Mouse (Mus musculus) adrenal gland, adult 8-10 months (tissue): Measurements from ENCODE around the gene Exoc3l2. TPM values are rescaled to one million over a fixed set of nuclear protein-coding genes. Genes with fewer than 3 reads are reported as not detected.

ENCODE experiments used
- DNase-seq: peaks from one replicate; pipeline ENCODE4 v3.0.0; 2022
- total RNA-seq, 4 experiments: library from RNA; stranded (reverse); gene quantifications; 2 replicates each; pipeline ENCODE4 v1.2.4; 2022

Gene Exoc3l2
- total RNA-seq, 4 experiments from 2014 or later: 31.9 to 69.2 (median 51.8) TPM

DNA sequence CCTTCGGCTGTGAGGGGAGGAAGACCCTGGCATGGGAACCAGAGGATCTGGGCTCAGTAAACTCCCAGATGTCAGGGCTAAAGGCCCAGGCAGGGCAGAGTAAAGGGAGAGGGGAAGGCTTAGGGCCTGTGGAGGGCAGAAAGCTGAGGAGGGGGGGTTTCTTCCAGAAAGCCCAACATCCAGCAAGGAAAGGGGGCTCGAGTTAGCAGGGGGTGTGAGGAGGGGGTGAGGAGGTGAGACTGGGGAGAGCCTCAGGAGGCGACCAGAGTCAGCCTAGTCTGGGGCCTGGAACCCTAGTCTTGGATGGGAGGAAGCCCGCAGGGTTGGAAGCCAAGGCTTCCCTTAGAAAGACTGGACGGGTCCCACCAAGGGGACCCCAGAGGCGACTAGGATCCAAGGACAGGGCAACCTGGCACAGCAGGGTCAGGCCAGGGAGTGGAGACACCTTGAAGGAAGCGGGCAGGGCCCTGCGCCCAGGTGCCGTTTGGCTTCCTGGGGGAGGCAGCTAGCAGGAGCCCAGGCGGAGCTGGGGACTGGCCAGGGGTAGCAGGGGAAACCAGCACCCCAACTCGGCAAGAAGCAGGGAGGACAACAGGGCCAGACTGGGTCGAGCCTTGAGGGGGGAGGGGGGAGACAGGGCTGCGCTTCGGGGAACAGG lies 5.6 kb upstream of the Exoc3l2 start:
- DNase-seq: no peak

DNA sequence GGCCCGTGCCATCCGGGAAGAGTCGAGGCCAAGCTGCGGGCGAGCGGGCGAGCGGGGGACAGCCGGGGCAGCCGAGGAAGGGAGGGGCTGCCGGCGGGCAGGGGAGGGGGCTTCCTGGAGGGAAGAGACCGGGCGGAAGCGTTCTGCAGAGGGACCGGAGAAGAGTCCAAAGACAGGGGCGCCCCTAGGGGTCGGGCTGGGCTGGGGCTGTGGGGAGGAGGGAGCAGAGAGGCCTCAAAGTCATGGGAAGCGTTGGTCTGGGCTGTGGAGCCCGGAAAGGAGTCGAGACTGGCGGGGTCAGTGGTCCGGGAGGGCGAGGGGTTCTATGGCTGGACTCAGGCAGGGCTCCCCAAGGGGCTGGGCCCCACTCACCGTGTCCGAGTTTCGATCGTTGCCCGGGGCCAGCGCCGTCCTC lies 5.1 kb upstream of the Exoc3l2 start:
- no peak for DNase-seq

DNA sequence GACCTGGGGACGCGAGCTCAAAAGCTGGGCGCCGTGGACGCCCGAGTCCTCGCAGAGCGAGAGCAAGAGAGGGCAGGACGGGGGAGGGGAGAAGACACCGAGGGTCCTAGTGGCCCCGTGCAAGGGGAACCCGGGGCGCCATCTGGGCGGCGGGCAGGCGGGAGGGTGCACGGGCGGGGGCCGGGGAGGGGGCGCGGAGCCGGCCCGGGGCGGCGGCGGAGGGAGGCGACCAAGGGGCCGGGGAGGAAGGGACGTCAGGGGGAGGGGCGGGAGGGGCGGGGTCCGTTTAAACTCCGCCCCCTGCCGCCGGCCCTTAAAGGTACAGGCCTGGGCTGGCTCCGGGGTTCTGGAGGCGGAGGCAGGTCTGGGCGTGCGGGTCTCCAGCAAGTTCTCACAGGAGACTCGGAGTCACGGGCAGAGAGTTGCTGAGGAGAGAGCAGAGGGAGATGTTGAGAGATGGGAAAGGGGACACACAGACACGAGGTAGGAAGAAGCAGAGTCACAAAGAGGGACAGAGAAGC lies 4.5 kb upstream of the Exoc3l2 start, which contains the start of gene Mark4:
Gene Mark4, minus strand, starts transcription at position 231 of the 521 bp plus-strand sequence.
- DNase-seq: peak; percentile 72

DNA sequence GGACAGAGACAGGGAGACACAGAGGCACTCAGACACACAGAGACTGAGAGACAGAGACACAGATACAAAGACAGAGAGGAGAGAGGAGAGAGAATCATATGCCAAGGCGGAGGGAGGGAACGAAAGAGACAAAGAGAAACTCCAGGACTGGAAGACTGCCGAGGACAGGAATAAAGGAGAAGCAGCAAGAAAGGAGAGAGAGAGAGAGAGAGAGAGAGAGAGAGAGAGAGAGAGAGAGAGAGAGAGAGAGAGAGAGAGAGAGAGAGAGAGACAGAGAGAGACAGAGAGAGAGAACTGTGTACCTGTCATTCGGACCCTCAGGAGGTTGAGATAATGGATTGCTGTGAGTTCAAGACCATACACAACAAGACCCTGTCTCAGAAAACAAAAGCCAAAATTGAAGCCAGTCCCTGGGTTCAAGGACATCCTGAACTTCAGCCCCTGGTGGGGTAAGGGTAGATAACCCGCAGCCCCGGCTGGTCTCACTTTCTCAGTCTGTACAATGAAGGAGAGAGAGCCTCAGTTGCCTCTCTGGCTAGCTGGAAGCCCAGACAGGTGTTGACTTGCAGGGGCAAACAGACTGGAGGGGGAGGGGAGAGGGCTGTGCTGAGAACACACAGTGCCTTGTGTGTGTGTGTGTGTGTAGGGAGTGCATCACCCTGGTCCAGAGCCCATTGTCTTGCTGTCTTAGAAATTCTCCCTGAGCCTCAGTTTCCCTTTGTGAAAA lies 3.8 kb upstream of the Exoc3l2 start:
- no peak for DNase-seq

GRCm38 (mm10) chr7:19460500-19460899 lies 2.6 kb upstream of the Exoc3l2 start:
- no peak for DNase-seq

DNA sequence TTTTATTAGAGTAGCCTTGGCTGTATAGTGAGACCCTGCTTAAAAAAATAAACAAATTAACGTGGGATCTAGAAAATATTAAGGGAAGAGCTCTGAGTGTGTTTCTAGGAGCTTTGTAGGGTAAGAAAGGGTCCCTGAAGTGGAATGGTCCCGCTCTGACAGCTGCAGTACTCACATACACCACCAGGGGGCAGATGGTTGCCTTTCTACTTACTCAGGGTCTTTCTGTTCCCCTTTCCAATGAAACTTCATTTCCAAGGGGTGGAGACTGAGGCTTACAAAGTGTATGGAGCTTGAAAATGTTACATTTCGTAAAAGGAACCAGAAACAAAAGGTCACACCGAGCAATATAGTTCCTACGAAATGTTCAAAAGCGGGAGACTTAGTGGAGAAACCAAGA lies 1.6 kb upstream of the Exoc3l2 start:
- no peak for DNase-seq

- no peak for DNase-seq
Observed at GRCm38 (mm10) chr7:19462443-19462842, 688 bp upstream of the Exoc3l2 start.

DNA sequence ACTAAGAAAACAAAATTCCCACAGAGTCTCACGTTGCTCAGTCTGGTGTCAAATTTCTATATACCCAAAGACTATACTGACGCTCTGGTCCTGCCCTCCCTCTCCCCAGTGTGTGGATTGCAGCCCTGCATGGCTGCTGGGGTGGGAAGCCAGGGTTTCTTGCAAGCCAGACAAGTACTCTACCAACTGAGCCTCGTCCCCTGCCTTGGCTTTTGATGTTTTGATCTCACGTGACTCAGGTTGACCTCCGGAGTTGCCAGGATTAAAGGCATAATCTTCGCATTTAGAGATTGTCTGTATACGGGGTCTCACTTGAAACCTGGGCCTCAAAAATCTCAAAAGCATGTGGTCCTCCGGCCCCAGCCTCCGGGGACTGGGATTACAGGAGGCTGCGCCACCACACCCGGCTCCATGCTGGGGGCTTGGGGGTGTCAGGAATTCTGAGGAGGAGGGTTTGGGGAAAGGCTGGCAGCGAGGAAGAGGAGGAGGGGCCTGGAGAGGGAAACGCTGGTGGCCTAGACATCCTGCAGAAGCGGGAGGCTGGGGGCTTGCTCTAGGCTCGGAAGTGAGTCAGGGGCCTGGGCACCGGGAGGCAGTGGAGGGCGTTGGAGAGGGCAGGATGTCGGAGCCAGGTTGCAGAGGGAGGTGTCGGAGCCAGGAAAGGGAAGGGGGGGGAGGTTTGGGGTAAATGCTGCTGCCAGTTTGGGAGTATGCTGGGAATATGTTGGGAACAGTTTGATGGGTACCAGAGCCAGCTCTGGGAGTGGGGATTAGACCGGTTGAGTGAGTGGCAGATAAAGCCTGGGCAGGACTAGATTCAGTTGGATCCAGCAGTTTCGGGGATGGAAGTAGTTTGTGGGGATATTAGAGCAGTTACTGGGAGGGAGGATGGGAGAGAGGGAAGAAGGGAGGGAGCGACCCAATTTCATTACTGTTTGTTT lies 1.5 kb downstream of the Exoc3l2 start:
- DNase-seq: no peak

- no peak for DNase-seq
Observed at GRCm38 (mm10) chr7:19466602-19467145, 3.5 kb downstream of the Exoc3l2 start.

DNA sequence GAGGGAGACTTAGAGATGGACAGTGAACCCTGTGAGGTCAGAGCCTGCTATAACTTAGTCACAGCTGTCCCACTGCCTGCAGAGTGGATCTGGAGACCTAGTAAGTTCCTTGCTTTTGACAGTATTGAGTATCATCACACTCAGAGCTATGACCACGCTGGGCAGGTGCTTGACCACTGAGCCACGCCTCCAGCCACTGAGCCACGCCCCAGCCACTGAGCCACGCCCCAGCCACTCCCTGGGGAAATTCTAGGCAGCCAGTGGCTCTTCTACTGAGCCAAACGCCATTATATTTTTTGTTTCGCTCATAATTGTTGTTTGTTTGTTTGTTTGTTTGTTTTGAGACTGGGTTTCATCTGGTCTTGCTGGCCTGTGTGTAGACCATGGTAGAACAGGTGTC lies 4.5 kb downstream of the Exoc3l2 start:
- DNase-seq: no peak

DNA sequence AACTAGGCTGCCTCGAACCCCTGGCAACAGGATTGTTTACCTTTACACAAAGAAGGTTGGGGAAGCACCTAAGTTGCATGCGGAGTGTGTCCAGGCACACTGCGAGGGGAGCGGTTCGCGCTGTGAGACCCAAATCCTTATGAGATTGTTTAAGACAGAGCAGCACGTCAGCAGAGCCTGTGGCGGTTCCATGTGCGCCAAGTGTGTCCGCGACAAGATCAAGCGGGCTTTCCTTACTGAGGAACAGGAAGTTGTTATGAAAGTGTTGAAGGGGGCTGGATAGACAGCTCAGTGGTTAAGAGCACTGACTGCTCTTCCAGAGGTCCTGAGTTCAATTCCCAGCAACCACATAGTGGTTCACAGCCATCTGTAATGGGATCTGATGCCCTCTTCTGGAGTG lies 5.1 kb downstream of the Exoc3l2 start:
- DNase-seq: no peak

GRCm38 (mm10) chr7:19469404-19469803 lies 6.3 kb downstream of the Exoc3l2 start:
- DNase-seq: no peak

DNA sequence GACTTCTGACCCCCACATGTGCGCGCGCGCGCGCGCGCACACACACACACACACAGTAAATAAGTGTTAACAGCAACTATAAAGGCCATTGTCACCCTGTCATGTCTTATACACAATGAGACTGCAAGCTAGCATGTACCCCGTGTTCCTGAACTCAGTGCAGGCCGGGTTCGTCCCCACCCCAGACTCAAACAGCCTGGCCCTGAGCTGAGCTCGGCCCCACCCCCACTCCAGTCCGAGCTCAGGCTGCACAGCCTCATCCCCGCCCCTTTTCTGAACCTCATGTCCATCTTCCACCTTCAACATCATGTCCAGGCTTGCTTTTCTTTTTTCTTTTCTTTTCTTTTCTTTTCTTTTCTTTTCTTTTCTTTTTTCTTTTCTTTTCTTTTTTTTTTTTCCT lies 7.2 kb downstream of the Exoc3l2 start:
- no peak for DNase-seq

- peak; percentile 70 for DNase-seq
Observed at GRCm38 (mm10) chr7:19472403-19472802, 9.3 kb downstream of the Exoc3l2 start.

DNA sequence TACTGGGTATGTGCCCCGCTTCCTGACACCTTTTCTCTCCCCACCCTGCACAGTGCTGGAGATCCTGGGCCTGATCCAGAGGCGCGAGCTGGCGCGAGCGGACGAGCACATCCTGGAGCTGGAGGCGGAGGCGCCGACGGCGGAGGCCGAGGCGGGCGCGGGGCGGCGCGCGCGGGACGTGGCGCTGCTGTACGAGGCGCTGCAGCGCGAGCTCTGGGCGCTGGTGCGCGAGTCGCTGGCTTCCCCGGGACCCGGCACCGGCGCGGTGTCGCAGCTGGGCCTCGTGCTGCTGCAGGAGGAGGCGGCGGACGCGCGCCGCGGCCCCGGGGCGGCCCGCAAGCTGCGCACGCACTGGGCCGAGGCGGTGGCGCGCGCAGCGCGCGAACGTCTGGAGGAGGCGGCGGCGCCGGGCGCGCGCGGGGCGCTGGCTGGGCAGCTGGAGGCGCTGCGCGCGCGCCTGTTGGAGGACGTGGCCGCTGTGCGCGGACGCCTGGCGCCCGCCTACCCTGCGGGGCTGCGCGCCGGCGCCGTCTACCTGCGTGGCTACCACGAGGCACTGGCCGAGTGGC lies 10.8 kb downstream of the Exoc3l2 start:
- no peak for DNase-seq

GRCm38 (mm10) chr7:19477084-19477483 lies 14.0 kb downstream of the Exoc3l2 start:
- no peak for DNase-seq

- no peak for DNase-seq
Observed at GRCm38 (mm10) chr7:19477624-19478384, 14.7 kb downstream of the Exoc3l2 start.

DNA sequence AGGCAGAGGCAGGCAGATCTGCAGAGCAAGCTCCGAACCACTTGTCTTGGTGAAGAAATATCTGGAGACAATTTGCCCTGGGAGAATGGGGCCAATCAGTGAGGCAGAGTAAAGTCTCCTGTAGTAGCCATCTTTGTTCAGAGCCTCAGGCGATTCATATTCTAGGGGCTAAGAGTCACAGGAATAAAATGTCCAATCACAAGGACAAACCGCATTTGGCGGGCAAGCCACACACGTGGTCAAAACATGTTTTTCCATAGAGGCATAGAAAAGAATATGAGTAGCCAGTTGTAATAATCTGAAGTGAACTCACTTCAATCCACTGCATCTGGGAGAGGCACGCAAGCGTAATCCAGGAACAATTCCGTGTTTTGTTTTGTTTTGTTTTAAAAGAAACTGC lies 20.1 kb downstream of the Exoc3l2 start:
- no peak for DNase-seq

GRCm38 (mm10) chr7:19485488-19485887 lies 22.4 kb downstream of the Exoc3l2 start:
- no peak for DNase-seq

GRCm38 (mm10) chr7:19486549-19486948 lies 23.4 kb downstream of the Exoc3l2 start:
- no peak for DNase-seq

- no peak for DNase-seq
Observed at GRCm38 (mm10) chr7:19489525-19489924, 26.4 kb downstream of the Exoc3l2 start.
